ENCODE assay signal across 28 mouse cellular contexts in the genomic region with DNA sequence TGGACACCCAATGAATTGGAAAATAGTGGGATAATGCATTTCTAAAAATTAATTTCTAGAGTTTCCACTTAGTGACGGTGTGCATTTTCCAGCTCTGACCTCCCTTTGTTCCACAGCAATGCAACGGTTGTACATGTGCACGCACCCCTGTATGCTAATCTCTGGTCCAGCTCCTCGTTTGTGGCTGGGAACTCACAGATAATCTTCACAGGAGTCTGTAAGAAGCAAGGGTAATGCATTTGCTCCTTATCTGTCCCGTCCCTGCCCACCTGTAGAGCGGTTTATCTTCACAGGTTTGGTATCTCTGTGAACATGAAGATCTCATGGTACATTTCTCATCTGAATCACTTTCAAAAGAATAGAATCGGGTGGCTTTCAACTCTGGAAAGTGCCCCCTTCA.
DNase-seq lines count a peak whose midpoint lies in the region; ATAC-seq and TF ChIP-seq lines count a peak whose summit lies in the region.
"Had no signal": no experiment of that assay in that cellular context is flagged by ENCODE, and none has a peak within 500 bp of the region (broad histone marks: within the 10 kb centered on the region; RNA-seq: fewer than 3 reads in every experiment).

No protein-coding gene starts in this region.

- no peak overlapping the region for H3K4me3 ChIP-seq in liver, embryonic 11.5 days (ENCODE audit: low read depth, low read length)
- H3K4me3 ChIP-seq in liver, embryonic 13.5 days (replicated peaks) = no peak overlapping the region
- H3K4me3 ChIP-seq in liver, postnatal 0 days (ENCODE audit: low read depth, low read length) = no peak overlapping the region
- H3K4me3 ChIP-seq in heart, embryonic 12.5 days = no peak overlapping the region
- H3K4me3 ChIP-seq: embryonic facial prominence, embryonic 12.5 days; embryonic facial prominence, embryonic 15.5 days; gastrocnemius, adult 2 months; heart, embryonic 13.5 days had no signal

- H3K4me2 ChIP-seq in liver, embryonic 11.5 days = no peak overlapping the region
- H3K4me2 ChIP-seq in liver, embryonic 13.5 days = no peak overlapping the region
- H3K4me2 ChIP-seq in liver, postnatal 0 days (ENCODE audit: low read depth, low read length) = no peak overlapping the region
- H3K4me2 ChIP-seq in heart, embryonic 12.5 days = no peak overlapping the region
- H3K4me2 ChIP-seq: embryonic facial prominence, embryonic 12.5 days; embryonic facial prominence, embryonic 15.5 days; heart, embryonic 13.5 days; hindbrain, embryonic 14.5 days had no signal

- no peak for DNase-seq in liver, embryonic 11.5 days (ENCODE audit: low spot score)
- no peak for DNase-seq in liver
- no peak for DNase-seq in liver, embryonic 13.5 days
- peak; percentile 1 for DNase-seq in liver, postnatal 0 days
- no peak for DNase-seq in MN1 (ENCODE audit: low spot score)
- DNase-seq: adrenal gland, adult 8-10 months; adrenal gland, postnatal 25 days; cerebellum, adult 11 months; cerebellum, adult 2 months; cerebellum, adult 9-11 months; cerebellum, postnatal 25 days; forebrain, postnatal 0 days; gastrocnemius, adult 2 months; gastrocnemius, postnatal 14 days; heart, adult 18-20 months; heart, postnatal 14 days; heart, postnatal 4 days had no signal

- no peaks in the 10 kb centered on the region for H3K27me3 ChIP-seq in liver, embryonic 11.5 days (replicated peaks; ENCODE audit: control insufficient read depth, insufficient read depth, low read length)
- H3K27me3 ChIP-seq in liver, embryonic 13.5 days = no peaks in the 10 kb centered on the region
- no peaks in the 10 kb centered on the region for H3K27me3 ChIP-seq in liver, postnatal 0 days (ENCODE audit: insufficient read depth, low read length)
- no peaks in the 10 kb centered on the region for H3K27me3 ChIP-seq in heart, embryonic 12.5 days (replicated peaks)
- H3K27me3 ChIP-seq: CH12.LX; embryonic facial prominence, embryonic 12.5 days; embryonic facial prominence, embryonic 15.5 days; heart, embryonic 13.5 days had no signal

- no peak for TF ChIP-seq CTCF in liver, postnatal 0 days (IDR thresholded peaks at IDR 0.05; ENCODE audit: low read depth)

- ATAC-seq in liver, embryonic 11.5 days (replicated peaks; ENCODE audit: low FRiP score) = peak; percentile 74
- ATAC-seq in liver, embryonic 13.5 days (ENCODE audit: low read depth) = peak; percentile 55; the same call in 1 of the 2 replicates
- no peak for ATAC-seq in liver, postnatal 0 days
- ATAC-seq in heart, embryonic 12.5 days (ENCODE audit: insufficient number of reproducible peaks, low FRiP score) = no peak
- ATAC-seq: activated CD4-positive, CD25-positive, alpha-beta regulatory T cell, adult 4 months; forebrain, embryonic 14.5 days; forebrain, postnatal 0 days; hindbrain, postnatal 0 days; inflammation-experienced regulatory T-cells, adult 6 months had no signal

- H3K4me1 ChIP-seq in liver, embryonic 11.5 days (replicated peaks; ENCODE audit: control insufficient read depth, insufficient read depth, low read length) = no peaks in the 10 kb centered on the region
- no peaks in the 10 kb centered on the region for H3K4me1 ChIP-seq in liver, embryonic 13.5 days (replicated peaks)
- H3K4me1 ChIP-seq in liver, postnatal 0 days (ENCODE audit: insufficient read depth) = no peaks in the 10 kb centered on the region
- H3K4me1 ChIP-seq in heart, embryonic 12.5 days (replicated peaks) = peaks cover 10% of the 10 kb centered on the region

- no peak overlapping the region for H3K9ac ChIP-seq in liver, embryonic 11.5 days (ENCODE audit: low read depth, low read length)
- H3K9ac ChIP-seq in liver, embryonic 13.5 days = no peak overlapping the region
- no peak overlapping the region for H3K9ac ChIP-seq in liver, postnatal 0 days (replicated peaks)
- H3K9ac ChIP-seq in heart, embryonic 12.5 days = no peak overlapping the region
- H3K9ac ChIP-seq: embryonic facial prominence, embryonic 12.5 days; embryonic facial prominence, embryonic 15.5 days; forebrain, postnatal 0 days; heart, embryonic 13.5 days; hindbrain, embryonic 14.5 days had no signal

- H3K27ac ChIP-seq in liver, embryonic 11.5 days (ENCODE audit: low read depth, low read length) = no peak overlapping the region
- H3K27ac ChIP-seq in liver, embryonic 13.5 days = no peak overlapping the region
- no peak overlapping the region for H3K27ac ChIP-seq in liver, postnatal 0 days (ENCODE audit: low read depth)
- H3K27ac ChIP-seq in heart, embryonic 12.5 days (ENCODE audit: poor library complexity, severe bottlenecking) = no peak overlapping the region
- H3K27ac ChIP-seq: embryonic facial prominence, embryonic 12.5 days; embryonic facial prominence, embryonic 15.5 days; gastrocnemius, adult 2 months; heart, embryonic 13.5 days; hindbrain, embryonic 14.5 days; hindbrain, postnatal 0 days had no signal

- H3K36me3 ChIP-seq in liver, embryonic 11.5 days (ENCODE audit: control insufficient read depth, insufficient read depth, low read length) = no peaks in the 10 kb centered on the region
- H3K36me3 ChIP-seq in liver, embryonic 13.5 days = no peaks in the 10 kb centered on the region
- no peaks in the 10 kb centered on the region for H3K36me3 ChIP-seq in liver, postnatal 0 days (replicated peaks; ENCODE audit: insufficient read depth, low read length)
- H3K36me3 ChIP-seq in heart, embryonic 12.5 days = no peaks in the 10 kb centered on the region
- H3K36me3 ChIP-seq: embryonic facial prominence, embryonic 12.5 days; embryonic facial prominence, embryonic 15.5 days; G1E; heart, embryonic 13.5 days had no signal

- 49% methylated on average over 7 of the region's 7 CpGs for WGBS in liver, embryonic 11.5 days
- WGBS in liver, embryonic 13.5 days (ENCODE audit: insufficient replicate concordance) = 45% methylated on average over 7 of the region's 7 CpGs
- WGBS in liver, postnatal 0 days (ENCODE audit: insufficient replicate concordance) = 63% methylated on average over 7 of the region's 7 CpGs
- 44% methylated on average over 7 of the region's 7 CpGs for WGBS in heart, embryonic 12.5 days

- no peak for TF ChIP-seq EP300 in liver, postnatal 0 days (IDR thresholded peaks at IDR 0.05; ENCODE audit: low read depth)

- H3K9me3 ChIP-seq in liver, embryonic 11.5 days (ENCODE audit: control insufficient read depth, low read length) = no peaks in the 10 kb centered on the region
- H3K9me3 ChIP-seq in liver, embryonic 13.5 days (replicated peaks) = no peaks in the 10 kb centered on the region
- no peaks in the 10 kb centered on the region for H3K9me3 ChIP-seq in liver, postnatal 0 days (ENCODE audit: low read length)
- H3K9me3 ChIP-seq in heart, embryonic 12.5 days (replicated peaks) = no peaks in the 10 kb centered on the region
- H3K9me3 ChIP-seq: embryonic facial prominence, embryonic 12.5 days; embryonic facial prominence, embryonic 15.5 days; heart, embryonic 13.5 days had no signal

Comparison
In these comparisons a context has a peak if more than half of its experiments do, and no peak if none do; other contexts are left out.
1. ATAC-seq: peak in liver, embryonic 11.5 days (single experiment) and liver, embryonic 13.5 days (single experiment); none in liver, postnatal 0 days (single experiment) and heart, embryonic 12.5 days (single experiment).